Mouse (Mus musculus) layer of hippocampus, adult 9-11 months (tissue): ENCODE measurements at regions not wholly inside any gene's neighbourhood (a gene's known extent, or its start where the extent isn't known, plus 50 kb on each side); places are given as distances from the start of the nearest gene placed in this dataset.
A peak's percentile ranks its signal among the peaks of the same experiment; 100 is the strongest.

Experiments used
- DNase-seq: peaks from one replicate; pipeline ENCODE4 v3.0.0; 2022

- DNase-seq, result no peak
Measured at GRCm38 (mm10) chr15:48860627-48861026, 5024.1 kb upstream of the Gm7489 start.

DNA sequence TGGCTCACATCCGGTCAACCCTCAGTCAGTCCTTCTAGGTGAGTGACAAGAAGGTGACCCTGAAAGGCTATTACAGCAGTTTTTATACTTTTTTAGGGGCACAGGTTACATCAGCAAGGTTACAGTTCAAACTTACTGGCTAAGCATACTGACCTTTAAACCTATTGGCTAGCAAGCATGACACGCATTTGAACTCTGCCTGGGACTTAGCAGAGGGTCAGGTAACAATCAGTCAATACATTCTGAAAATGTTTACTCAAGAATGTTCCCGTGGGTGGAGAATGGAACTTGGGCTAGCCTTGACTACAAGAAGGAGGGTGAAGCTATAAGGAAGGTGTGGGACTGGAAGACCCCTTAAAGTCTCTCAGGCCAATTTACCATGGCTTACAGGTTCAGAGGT is 4986.2 kb upstream of the Gm7489 start:
- no peak for DNase-seq

GRCm38 (mm10) chr15:48904687-48905086 is 4980.0 kb upstream of the Gm7489 start:
- DNase-seq, result peak; percentile 50

- no peak for DNase-seq
Measured at GRCm38 (mm10) chr15:48925940-48926339, 4958.8 kb upstream of the Gm7489 start.

DNA sequence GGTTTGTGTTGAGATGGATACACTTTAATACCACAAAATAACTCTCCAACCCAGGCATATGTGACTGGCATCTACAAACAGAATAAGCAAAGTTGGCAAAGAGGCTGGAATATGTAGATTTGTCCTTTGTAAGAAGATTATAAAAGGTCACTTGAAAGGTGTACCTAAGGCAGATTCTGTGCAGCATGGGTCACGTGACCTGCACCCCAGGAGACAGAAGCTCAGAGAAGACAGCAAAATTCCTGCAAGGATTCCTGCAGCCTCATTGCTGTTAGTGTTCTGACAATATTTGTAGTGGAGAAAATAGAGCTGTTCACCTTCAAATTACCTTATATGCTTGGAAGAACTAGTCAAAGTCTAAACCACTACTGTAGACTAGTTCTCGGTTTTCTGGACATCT is 4938.6 kb upstream of the Gm7489 start:
- DNase-seq, result no peak

GRCm38 (mm10) chr15:48976176-48976575 is 4908.5 kb upstream of the Gm7489 start:
- DNase-seq, result no peak

DNA sequence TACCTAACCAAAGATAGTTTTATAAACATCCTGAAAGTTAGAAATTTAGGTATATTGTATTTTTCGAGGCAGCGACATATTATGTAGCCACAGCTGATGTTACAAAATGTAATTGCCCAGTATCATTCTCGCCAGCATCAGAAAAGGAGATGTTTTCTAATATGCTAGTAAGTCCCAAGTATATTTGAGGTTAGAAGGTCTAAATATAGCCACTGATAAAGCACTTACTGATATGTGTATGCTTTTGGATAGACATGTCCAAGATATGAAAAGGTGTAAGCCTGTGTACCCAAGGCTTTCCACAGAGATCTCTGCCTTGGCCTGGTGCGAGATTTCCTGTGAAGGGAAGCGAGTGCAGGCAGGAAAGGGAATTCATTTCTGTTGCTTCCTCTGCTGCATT is 4908.1 kb upstream of the Gm7489 start:
- DNase-seq, result no peak
